Mouse (Mus musculus) MEL (cell line): ENCODE measurements around the gene Sorl1. TPM values are rescaled to one million over a fixed set of nuclear protein-coding genes. Genes with fewer than 3 reads are reported as not detected.

Source experiments
- DNase-seq: peaks from one replicate; pipeline ENCODE4 v3.0.0; 2011; ENCODE audit warnings: low read depth, low spot score
- H3K27ac ChIP-seq: 2 replicates; pipeline ENCODE4 v1.5.1; 2012; ENCODE audit warnings: low read depth, mild to moderate bottlenecking, control low read depth, low read length, moderate library complexity; ENCODE audit not compliant: control insufficient read depth
- H3K27me3 ChIP-seq, 2 experiments: fragments of 150-350 bp in 1 of 2; sonication (generic) in 1 of 2; 2 replicates each; pipeline ENCODE4 v1.6.1; 2012; ENCODE audit warnings: low read length in 2 of 2, mild to moderate bottlenecking in 2 of 2, improper control_type of control experiment in 1 of 2, moderate library complexity in 1 of 2; ENCODE audit not compliant: insufficient read depth in 2 of 2, control insufficient read depth in 1 of 2
- H3K36me3 ChIP-seq, 2 experiments: 2 replicates each; pipeline ENCODE4 v1.6.1; 2012 to 2014; ENCODE audit warnings: low read length in 2 of 2, improper control_type of control experiment in 1 of 2, inconsistent platforms in 1 of 2, mild to moderate bottlenecking in 1 of 2; ENCODE audit not compliant: insufficient read depth in 2 of 2, control insufficient read depth in 1 of 2
- H3K4me1 ChIP-seq, 2 experiments: fragments of 150-350 bp in 1 of 2; sonication (generic) in 1 of 2; 2 replicates each; pipeline ENCODE4 v1.6.1; 2012; ENCODE audit warnings: low read length in 2 of 2, improper control_type of control experiment in 1 of 2, mild to moderate bottlenecking in 1 of 2; ENCODE audit not compliant: insufficient read depth in 2 of 2, control insufficient read depth in 1 of 2
- H3K4me3 ChIP-seq, 2 experiments: fragments of 150-350 bp in 1 of 2; sonication (generic) in 1 of 2; 2 replicates each; pipeline ENCODE4 v1.5.1; 2012; ENCODE audit warnings: low read depth in 2 of 2, low read length in 2 of 2, mild to moderate bottlenecking in 2 of 2, moderate library complexity in 2 of 2, control low read depth in 1 of 2, improper control_type of control experiment in 1 of 2; ENCODE audit not compliant: control insufficient read depth in 1 of 2, insufficient read depth in 1 of 2
- H3K79me2 ChIP-seq: 2 replicates; pipeline ENCODE4 v1.6.1; 2012; ENCODE audit warnings: mild to moderate bottlenecking, low read length, moderate library complexity; ENCODE audit not compliant: control insufficient read depth, poor library complexity, insufficient read depth
- H3K9ac ChIP-seq: 2 replicates; pipeline ENCODE4 v1.6.1; 2012; ENCODE audit warnings: low read depth, mild to moderate bottlenecking, control low read depth, low read length, moderate library complexity; ENCODE audit not compliant: control insufficient read depth, poor library complexity, severe bottlenecking
- H3K9me3 ChIP-seq: fragments of 150-350 bp; sonication (generic); replicated peaks from 2 replicates; pipeline ENCODE4 v1.6.1; 2012; ENCODE audit warnings: mild to moderate bottlenecking, low read length, improper control_type of control experiment, moderate library complexity; ENCODE audit not compliant: insufficient read depth
- BHLHE40 ChIP-seq: IDR thresholded peaks from 2 replicates; pipeline ENCODE4 v1.6.1; 2012; ENCODE audit warnings: low read depth, mild to moderate bottlenecking, inconsistent platforms, low read length, improper control_type of control experiment, borderline replicate concordance
- EP300 ChIP-seq, 2 experiments: IDR thresholded peaks; 2 replicates each; pipeline ENCODE4 v1.6.1; 2011; ENCODE audit warnings: improper control_type of control experiment in 2 of 2, low read length in 2 of 2, low read depth in 1 of 2, mild to moderate bottlenecking in 1 of 2
- ETS1 ChIP-seq: IDR thresholded peaks from 2 replicates; pipeline ENCODE4 v1.6.1; 2012; ENCODE audit warnings: low read depth, mild to moderate bottlenecking, inconsistent platforms, low read length, improper control_type of control experiment, moderate library complexity
- GABPA ChIP-seq: IDR thresholded peaks from 2 replicates; pipeline ENCODE4 v1.6.1; 2012; ENCODE audit warnings: low read depth, mild to moderate bottlenecking, inconsistent platforms, low read length, improper control_type of control experiment, moderate library complexity
- KAT2A ChIP-seq: conservative IDR thresholded peaks from 2 replicates; pipeline ENCODE4 v1.6.1; 2012; ENCODE audit warnings: low read depth, low read length, improper control_type of control experiment, inconsistent platforms
- MAFK ChIP-seq: IDR thresholded peaks from 2 replicates; pipeline ENCODE4 v1.6.1; 2011; ENCODE audit warnings: low read depth, mild to moderate bottlenecking, low read length, improper control_type of control experiment, borderline replicate concordance
- MAX ChIP-seq: IDR thresholded peaks from 2 replicates; pipeline ENCODE4 v1.6.1; 2011; ENCODE audit warnings: low read length, improper control_type of control experiment
- MAZ ChIP-seq: IDR thresholded peaks from 2 replicates; pipeline ENCODE4 v1.6.1; 2012; ENCODE audit warnings: low read depth, mild to moderate bottlenecking, inconsistent platforms, low read length, improper control_type of control experiment
- MEF2A ChIP-seq: IDR thresholded peaks from 2 replicates; pipeline ENCODE4 v1.6.1; 2014; ENCODE audit warnings: low read depth, mild to moderate bottlenecking, inconsistent platforms, low read length, improper control_type of control experiment; ENCODE audit not compliant: poor library complexity, insufficient replicate concordance, severe bottlenecking; ENCODE audit errors: extremely low read depth
- MYC ChIP-seq: IDR thresholded peaks from 2 replicates; pipeline ENCODE4 v1.6.1; 2011; ENCODE audit warnings: low read depth, mild to moderate bottlenecking, low read length, improper control_type of control experiment, moderate library complexity
- POLR2AphosphoS2 ChIP-seq: IDR thresholded peaks from 2 replicates; pipeline ENCODE4 v1.6.1; 2011; ENCODE audit warnings: low read length, improper control_type of control experiment
- TAL1 ChIP-seq: IDR thresholded peaks from 2 replicates; pipeline ENCODE4 v1.6.1; 2012; ENCODE audit warnings: mild to moderate bottlenecking, inconsistent platforms, low read length, moderate library complexity, mixed read lengths
- ZMIZ1 ChIP-seq: IDR thresholded peaks from 2 replicates; pipeline ENCODE4 v1.6.1; 2012; ENCODE audit warnings: low read depth, mild to moderate bottlenecking, inconsistent platforms, low read length, improper control_type of control experiment, moderate library complexity
- ZNF384 ChIP-seq: IDR thresholded peaks from 2 replicates; pipeline ENCODE4 v1.6.1; 2012; ENCODE audit warnings: low read depth, mild to moderate bottlenecking, inconsistent platforms, low read length, improper control_type of control experiment
- polyA plus RNA-seq, 2 experiments: library from polyadenylated mRNA; stranded (reverse) in 1 of 2; unstranded in 1 of 2; fragments of >175 nt in 1 of 2; fragments of >200 nt in 1 of 2; gene quantifications; 2 replicates each; pipeline versions ENCODE4 v1.2.1 to v1.2.4; 2012; ENCODE audit warnings: low replicate concordance in 2 of 2, low read depth in 1 of 2; ENCODE audit not compliant: insufficient read length in 2 of 2, insufficient read depth in 1 of 2, missing spikeins in 1 of 2
- total RNA-seq: library from RNA; depleted of rRNA; stranded (reverse); fragments of 300-350 nt; gene quantifications from 2 replicates; pipeline ENCODE4 v1.2.3, GENCODE M21; 2012

Gene Sorl1
- total and polyA plus RNA-seq, 3 experiments = not detected

DNA sequence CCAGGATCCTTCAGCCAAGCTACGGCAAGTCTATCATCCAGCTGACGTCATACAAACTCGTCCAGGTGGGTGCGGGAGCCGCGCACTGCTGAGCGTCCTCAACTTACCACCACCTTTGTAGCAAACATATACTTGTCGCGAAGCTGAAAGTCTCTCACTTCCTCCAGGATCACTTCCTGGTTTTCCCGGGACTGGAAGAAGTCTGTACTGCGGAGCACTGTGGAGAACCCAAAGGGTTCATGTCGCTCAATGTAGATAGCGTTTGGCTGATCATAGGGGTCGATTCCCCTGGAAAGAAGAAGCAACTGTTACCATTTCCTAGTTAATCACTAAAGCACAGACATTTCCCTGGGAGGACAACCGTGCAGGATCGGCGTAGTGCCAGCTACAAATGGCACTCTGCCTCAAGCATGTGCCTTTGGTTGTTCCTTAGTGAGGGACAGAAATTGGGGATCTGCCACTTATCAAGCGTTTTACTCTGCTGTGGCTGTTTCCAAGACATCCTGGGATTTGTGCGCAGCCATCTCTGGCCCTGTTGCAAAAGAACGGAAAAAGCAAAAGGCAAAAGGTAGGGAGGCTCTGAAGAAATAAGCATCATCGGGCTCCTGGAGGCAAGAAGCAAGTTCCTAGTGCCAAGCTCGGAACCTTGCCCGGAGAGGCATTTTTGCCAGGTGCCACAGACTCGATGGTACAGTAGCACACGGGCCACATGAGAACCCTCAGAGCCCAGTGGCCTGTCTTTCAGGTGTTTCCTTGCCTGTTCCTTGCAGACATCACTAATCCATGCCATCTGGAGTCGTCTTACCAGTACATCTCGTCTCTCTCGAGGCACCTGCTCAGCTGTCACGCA lies 42.2 kb downstream of the Sorl1 start:
- Histone ChIP-seq H3K27ac (no peak overlapping the region), H3K4me1 (no peaks in the 10 kb centered on the region), H3K27me3 (no peaks in the 10 kb centered on the region), H3K4me3 (no peak overlapping the region), H3K9ac (no peak overlapping the region), H3K36me3 (no peaks in the 10 kb centered on the region), H3K79me2 (no peaks in the 10 kb centered on the region), H3K9me3 (no peaks in the 10 kb centered on the region)
- no peak for TF ChIP-seq KAT2A
- TF ChIP-seq ZMIZ1 = no peak
- no peak for TF ChIP-seq POLR2AphosphoS2
- TF ChIP-seq MAFK = no peak
- no peak for TF ChIP-seq EP300 (IDR thresholded peaks at IDR 0.05; ENCODE audit: low read depth in 1 of 2, low read length in 2 of 2)
- no peak for TF ChIP-seq MAZ
- no peak for TF ChIP-seq GABPA
- no peak for TF ChIP-seq TAL1
- TF ChIP-seq MAX = no peak
- DNase-seq = no peak

DNA sequence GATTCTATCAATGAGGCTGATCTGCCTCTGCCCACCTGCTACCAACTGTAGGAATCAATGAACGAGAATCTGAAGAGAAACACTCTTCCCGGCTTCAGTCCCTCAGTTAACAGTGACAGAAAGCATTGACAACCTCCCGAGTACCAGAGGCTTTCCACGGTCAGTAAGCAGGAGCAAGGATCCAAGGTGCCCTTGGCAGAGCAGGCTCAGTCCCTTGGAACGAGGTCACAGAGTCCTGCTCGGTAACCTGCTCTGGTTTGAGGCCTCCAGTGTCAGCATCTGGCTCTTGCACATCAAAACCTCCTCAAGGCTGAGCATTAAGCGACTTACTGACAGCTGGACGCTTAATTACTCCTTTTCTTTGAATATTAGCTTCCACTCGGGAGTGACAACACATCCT lies 43.4 kb downstream of the Sorl1 start:
- Histone ChIP-seq H3K36me3 (no peaks in the 10 kb centered on the region), H3K9ac (no peak overlapping the region), H3K27me3 (no peaks in the 10 kb centered on the region), H3K27ac (no peak overlapping the region), H3K4me1 (no peaks in the 10 kb centered on the region), H3K79me2 (no peaks in the 10 kb centered on the region), H3K4me3 (no peak overlapping the region), H3K9me3 (no peaks in the 10 kb centered on the region)
- TF ChIP-seq MEF2A (no peak), ETS1 (no peak), ZNF384 (no peak), MYC (no peak), BHLHE40 (no peak), MAX (no peak)
- no peak for DNase-seq
